Mouse (Mus musculus) midbrain, embryonic 10.5 days (tissue): Measurements from ENCODE around the gene Tmem101. TPM values are rescaled to one million over a fixed set of nuclear protein-coding genes. Genes with fewer than 3 reads are reported as not detected.

Experiments
- DNase-seq: peaks from one replicate; pipeline ENCODE4 v3.0.0-alpha.2; 2017; ENCODE audit warnings: low spot score
- H3K27ac ChIP-seq: fragments of 300-500 bp; sonication (generic); replicated peaks from 2 replicates; pipeline ENCODE4 v1.5.1; 2016; ENCODE audit warnings: mild to moderate bottlenecking
- H3K27me3 ChIP-seq: fragments of 300-500 bp; sonication (generic); 2 replicates; pipeline ENCODE4 v1.6.1; 2016; ENCODE audit warnings: low read depth, mild to moderate bottlenecking; ENCODE audit not compliant: poor library complexity, severe bottlenecking
- H3K36me3 ChIP-seq: fragments of 300-500 bp; sonication (generic); 2 replicates; pipeline ENCODE4 v1.6.1; 2016; ENCODE audit warnings: mild to moderate bottlenecking, moderate library complexity
- H3K4me1 ChIP-seq: fragments of 300-500 bp; sonication (generic); 2 replicates; pipeline ENCODE4 v1.6.1; 2016
- H3K4me3 ChIP-seq: fragments of 300-500 bp; sonication (generic); 2 replicates; pipeline ENCODE4 v1.5.1; 2016; ENCODE audit warnings: mild to moderate bottlenecking, moderate library complexity
- H3K9me3 ChIP-seq: fragments of 300-500 bp; sonication (generic); replicated peaks from 2 replicates; pipeline ENCODE4 v1.6.1; 2016; ENCODE audit warnings: mild to moderate bottlenecking
- WGBS: fragments of 180-500 bp; shearing (Covaris S2); methylation state at CpG from one replicate; pipeline ENCODE4 v1.1.7; 2016; 5-methylcytosine and 5-hydroxymethylcytosine counted together
- polyA plus RNA-seq: library from polyadenylated mRNA; unstranded; fragments of >200 nt; fragmentation: Nextera tagmentation; extraction: Ambion mirVana; gene quantifications from 2 replicates; pipeline ENCODE4 v1.2.1, GENCODE M21; 2016

The Tmem101 gene
- polyA plus RNA-seq, 1 experiment from 2014 or later = 40.4 TPM

- Histone ChIP-seq H3K4me1 (peaks cover 33% of the 10 kb centered on the region), H3K9me3 (no peaks in the 10 kb centered on the region), H3K27ac (no peak within 1 kb of the TSS), H3K27me3 (peaks cover 78% of the 10 kb centered on the region), H3K4me3 (peak within 1 kb of the TSS; percentile 47), H3K36me3 (no peaks in the 10 kb centered on the region)
- peak; percentile 40 for DNase-seq
- WGBS = 2% methylated on average over 43 of the region's 50 CpGs
These were observed 10.7 kb downstream of the Tmem101 start, which contains the start of gene Nags for GRCm38 (mm10) chr11:102145471-102146001. TSS of gene Nags (plus strand) at chr11:102145513.

- 23% methylated on average over 13 of the region's 13 CpGs for WGBS
- H3K9me3 ChIP-seq = no peaks in the 10 kb centered on the region
These were observed 11.2 kb downstream of the Tmem101 start for GRCm38 (mm10) chr11:102144957-102145470.

GRCm38 (mm10) chr11:102142355-102142754 is 13.8 kb downstream of the Tmem101 start:
- peaks cover 28% of the 10 kb centered on the region for H3K4me1 ChIP-seq
- peaks cover 71% of the 10 kb centered on the region for H3K27me3 ChIP-seq
- no peak overlapping the region for H3K27ac ChIP-seq
- H3K36me3 ChIP-seq = no peaks in the 10 kb centered on the region
- H3K9me3 ChIP-seq = no peaks in the 10 kb centered on the region
- 69% methylated on average over 7 of the region's 7 CpGs for WGBS
- no peak for DNase-seq
- no peak overlapping the region for H3K4me3 ChIP-seq

More at GRCm38 (mm10) chr11:102144957-102145470, 11.2 kb downstream of the Tmem101 start:
- H3K27ac ChIP-seq = no peak overlapping the region
- DNase-seq = no peak
- peak overlapping the region; percentile 47 for H3K4me3 ChIP-seq
- H3K27me3 ChIP-seq = peaks cover 79% of the 10 kb centered on the region
- no peaks in the 10 kb centered on the region for H3K36me3 ChIP-seq
- peaks cover 33% of the 10 kb centered on the region for H3K4me1 ChIP-seq

GRCm38 (mm10) chr11:102140508-102140907 is 15.7 kb downstream of the Tmem101 start:
- 3% methylated on average over 5 of the region's 5 CpGs for WGBS
- H3K27ac ChIP-seq = no peak overlapping the region
- H3K4me1 ChIP-seq = peaks cover 9% of the 10 kb centered on the region
- H3K4me3 ChIP-seq = no peak overlapping the region
- peak; percentile 73 for DNase-seq
- no peaks in the 10 kb centered on the region for H3K9me3 ChIP-seq
- H3K27me3 ChIP-seq = peaks cover 67% of the 10 kb centered on the region
- H3K36me3 ChIP-seq = no peaks in the 10 kb centered on the region

GRCm38 (mm10) chr11:102138447-102138740 is 17.8 kb downstream of the Tmem101 start:
- no peak overlapping the region for H3K27ac ChIP-seq
- H3K4me1 ChIP-seq = peaks cover 13% of the 10 kb centered on the region
- WGBS = under 1% methylated on average over 18 of the region's 18 CpGs
- no peaks in the 10 kb centered on the region for H3K9me3 ChIP-seq
- H3K27me3 ChIP-seq = peaks cover 57% of the 10 kb centered on the region
- DNase-seq = peak; percentile 80
- peak overlapping the region; percentile 44 for H3K4me3 ChIP-seq
- H3K36me3 ChIP-seq = no peaks in the 10 kb centered on the region

GRCm38 (mm10) chr11:102137625-102138446 is 18.4 kb downstream of the Tmem101 start:
- peaks cover 51% of the 10 kb centered on the region for H3K27me3 ChIP-seq

GRCm38 (mm10) chr11:102134516-102134915 is 21.7 kb downstream of the Tmem101 start:
- H3K27me3 ChIP-seq = peaks cover 37% of the 10 kb centered on the region
- H3K4me3 ChIP-seq = no peak overlapping the region

More at GRCm38 (mm10) chr11:102137625-102138446, 18.4 kb downstream of the Tmem101 start:
- 49% methylated on average over 13 of the region's 13 CpGs for WGBS
- H3K36me3 ChIP-seq = no peaks in the 10 kb centered on the region
- peak overlapping the region; percentile 44 for H3K4me3 ChIP-seq
- no peak overlapping the region for H3K27ac ChIP-seq
- peaks cover 13% of the 10 kb centered on the region for H3K4me1 ChIP-seq
- no peaks in the 10 kb centered on the region for H3K9me3 ChIP-seq
- DNase-seq = no peak

GRCm38 (mm10) chr11:102117386-102117785 is 38.8 kb downstream of the Tmem101 start:
- 87% methylated on average over 6 of the region's 6 CpGs for WGBS
- Histone ChIP-seq H3K9me3 (no peaks in the 10 kb centered on the region), H3K4me1 (peaks cover 6% of the 10 kb centered on the region), H3K36me3 (no peaks in the 10 kb centered on the region), H3K27me3 (no peaks in the 10 kb centered on the region), H3K27ac (no peak overlapping the region), H3K4me3 (no peak overlapping the region)
- DNase-seq = no peak

More at GRCm38 (mm10) chr11:102134516-102134915, 21.7 kb downstream of the Tmem101 start:
- DNase-seq = no peak
- H3K4me1 ChIP-seq = peaks cover 13% of the 10 kb centered on the region
- H3K36me3 ChIP-seq = no peaks in the 10 kb centered on the region
- no peaks in the 10 kb centered on the region for H3K9me3 ChIP-seq
- H3K27ac ChIP-seq = no peak overlapping the region
- 26% methylated on average over 4 of the region's 4 CpGs for WGBS

- WGBS = 84% methylated on average over 8 of the region's 8 CpGs
These were observed 40.0 kb downstream of the Tmem101 start for GRCm38 (mm10) chr11:102116241-102116640.

GRCm38 (mm10) chr11:102111576-102111975 is 44.6 kb downstream of the Tmem101 start:
- H3K4me3 ChIP-seq = no peak overlapping the region
- H3K27ac ChIP-seq = no peak overlapping the region
- H3K9me3 ChIP-seq = no peaks in the 10 kb centered on the region
- peaks cover 41% of the 10 kb centered on the region for H3K27me3 ChIP-seq
- WGBS = 85% methylated on average over 5 of the region's 5 CpGs
- H3K36me3 ChIP-seq = no peaks in the 10 kb centered on the region
- DNase-seq = no peak
- H3K4me1 ChIP-seq = peaks cover 17% of the 10 kb centered on the region

More at GRCm38 (mm10) chr11:102116241-102116640, 40.0 kb downstream of the Tmem101 start:
- Histone ChIP-seq H3K36me3 (no peaks in the 10 kb centered on the region), H3K27me3 (no peaks in the 10 kb centered on the region), H3K4me1 (peaks cover 6% of the 10 kb centered on the region), H3K4me3 (no peak overlapping the region), H3K9me3 (no peaks in the 10 kb centered on the region), H3K27ac (no peak overlapping the region)
- no peak for DNase-seq

GRCm38 (mm10) chr11:102107732-102108131 is 48.5 kb downstream of the Tmem101 start, which contains the start of gene Pyy:
TSS of gene Pyy (minus strand) at chr11:102107832.
- Histone ChIP-seq H3K9me3 (no peaks in the 10 kb centered on the region), H3K27ac (no peak within 1 kb of the TSS), H3K4me1 (peaks cover 11% of the 10 kb centered on the region), H3K27me3 (peaks cover 79% of the 10 kb centered on the region), H3K36me3 (no peaks in the 10 kb centered on the region), H3K4me3 (peak within 1 kb of the TSS; percentile 27)
- no peak for DNase-seq
- 17% methylated on average over 9 of the region's 9 CpGs for WGBS

GRCm38 (mm10) chr11:102106911-102107310 is 49.3 kb downstream of the Tmem101 start:
- no peaks in the 10 kb centered on the region for H3K36me3 ChIP-seq
- no peaks in the 10 kb centered on the region for H3K9me3 ChIP-seq
- peaks cover 17% of the 10 kb centered on the region for H3K4me1 ChIP-seq
- no peak overlapping the region for H3K27ac ChIP-seq
- H3K4me3 ChIP-seq = peak overlapping the region; percentile 27
- peak; percentile 20 for DNase-seq
- peaks cover 85% of the 10 kb centered on the region for H3K27me3 ChIP-seq
- under 1% methylated on average over 21 of the region's 21 CpGs for WGBS
